Mouse (Mus musculus): ENCODE measurements around the gene Sorcs2. TPM values are rescaled to one million over a fixed set of nuclear protein-coding genes. Genes with fewer than 3 reads are reported as not detected.

Sorcs2 gene
- total and polyA plus RNA-seq, 3 experiments, result 0.42 to 1.6 (median 0.46) TPM

- Histone ChIP-seq H3K4me1 (ENCODE audit: control insufficient read depth in 1 of 2, insufficient read depth in 2 of 2) (peaks cover 0 to 7% of the 10 kb centered on the region in 2 experiments; a peak in 2 of 4 replicates), H3K9me3 (replicated peaks; ENCODE audit: low read length) (no peaks in the 10 kb centered on the region), H3K4me2 (ENCODE audit: insufficient read depth, low read depth, poor library complexity, severe bottlenecking) (no peak overlapping the region), H3K36me3 (replicated peaks in 1 of 2; ENCODE audit: control insufficient read depth in 1 of 2, insufficient read depth in 1 of 2, low read length in 1 of 2) (no peaks in the 10 kb centered on the region), H3K79me2 (replicated peaks; ENCODE audit: control insufficient read depth, extremely low read depth, insufficient read depth, poor library complexity, severe bottlenecking) (no peaks in the 10 kb centered on the region), H3K27me3 (replicated peaks) (peaks cover 41% of the 10 kb centered on the region), H3K9ac (ENCODE audit: insufficient read depth, low read depth) (no peak overlapping the region), H3K27ac (ENCODE audit: insufficient read depth, low read depth) (no peak overlapping the region), H3K4me3 (replicated peaks in 1 of 3; ENCODE audit: low read depth in 2 of 3, low read length in 2 of 3, poor library complexity in 1 of 3) (no peak overlapping the region)
- dilution Hi-C loops (cut with MboI; ENCODE audit: extremely low pct_ligation_motif_present, extremely low pct_unique_long_range_greater_than_20kb, low sequenced_read_pairs), result no loop called here
- no peak for DNase-seq (ENCODE audit: extremely low read depth)
- in situ Hi-C loops (cut with MboI; ENCODE audit: low pct_ligation_motif_present, low pct_unique_long_range_greater_than_20kb, low sequenced_read_pairs), result no loop called here
- no peak for TF ChIP-seq SIN3A (IDR thresholded peaks at IDR 0.05; ENCODE audit: low read length)
Measured at GRCm38 (mm10) chr5:36176873-36177272, 221.1 kb downstream of the Sorcs2 start.

- TF ChIP-seq CHD1 (IDR thresholded peaks at IDR 0.05; ENCODE audit: low read depth, low read length) (no peak), GABPA (IDR thresholded peaks at IDR 0.05; ENCODE audit: insufficient replicate concordance, low read depth, low read length) (no peak)
- peaks cover 0 to 7% of the 10 kb centered on the region in 2 experiments; a peak in 2 of 4 replicates for H3K4me1 ChIP-seq (ENCODE audit: control insufficient read depth in 1 of 2, insufficient read depth in 2 of 2)
Measured at GRCm38 (mm10) chr5:36176409-36176808, 221.5 kb downstream of the Sorcs2 start.

DNA sequence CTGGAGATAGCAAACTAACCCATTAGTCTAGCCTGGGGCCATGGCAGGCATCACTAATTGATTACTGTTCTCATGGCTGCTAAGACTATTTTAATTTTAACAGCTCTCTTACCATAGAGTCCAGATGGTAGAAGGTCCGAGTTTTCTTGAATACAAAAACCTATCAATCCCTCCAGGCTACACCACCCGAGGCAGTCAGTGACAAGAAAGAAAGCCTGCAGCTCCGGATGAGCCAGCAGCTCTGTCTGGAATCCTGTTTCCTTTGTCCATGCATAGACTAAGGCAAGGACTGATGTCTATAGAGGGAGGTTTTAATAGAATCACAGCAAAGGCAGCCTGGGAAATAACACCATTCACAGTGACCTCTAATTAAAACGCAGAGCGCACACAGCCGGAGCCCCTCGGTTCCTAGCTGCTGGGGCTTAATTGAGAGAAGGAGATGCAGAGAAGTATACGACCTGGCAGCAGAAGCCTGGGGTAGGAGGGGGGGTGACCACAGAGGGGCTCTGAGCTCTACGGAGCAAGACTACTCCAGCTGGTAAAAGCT lies 223.3 kb downstream of the Sorcs2 start:
- H3K27ac ChIP-seq (ENCODE audit: insufficient read depth, low read depth), result no peak overlapping the region
- no peak for TF ChIP-seq NRF1 (IDR thresholded peaks at IDR 0.05; ENCODE audit: low read depth, low read length)
- no peak for TF ChIP-seq CHD1 (IDR thresholded peaks at IDR 0.05; ENCODE audit: low read depth, low read length)
- no peak for TF ChIP-seq SMC3 (IDR thresholded peaks at IDR 0.05; ENCODE audit: low read depth, low read length)
- TF ChIP-seq JUN (IDR thresholded peaks at IDR 0.05; ENCODE audit: insufficient read depth, low read depth, low read length), result no peak
- no peak for TF ChIP-seq TBP (conservative IDR thresholded peaks at IDR 0.05; ENCODE audit: low read depth, low read length)
- no peak for TF ChIP-seq ZNF384 (IDR thresholded peaks at IDR 0.05; ENCODE audit: low read depth, low read length)
- TF ChIP-seq POLR2AphosphoS2 (IDR thresholded peaks at IDR 0.05; ENCODE audit: low read depth, low read length), result no peak
- TF ChIP-seq POLR2A (IDR thresholded peaks at IDR 0.05; ENCODE audit: low read depth, low read length), result no peak
- TF ChIP-seq UBTF (IDR thresholded peaks at IDR 0.05; ENCODE audit: low read depth, low read length), result no peak
- TF ChIP-seq IRF4 (IDR thresholded peaks at IDR 0.05; ENCODE audit: low read depth, low read length), result no peak
- no peak for TF ChIP-seq EP300 (IDR thresholded peaks at IDR 0.05; ENCODE audit: low read length)
- no peak for TF ChIP-seq ETS1 (conservative IDR thresholded peaks at IDR 0.05; ENCODE audit: low read depth, low read length)
- no peak for TF ChIP-seq MYC (IDR thresholded peaks at IDR 0.05; ENCODE audit: low read depth, low read length)
- no peak for TF ChIP-seq NELFE (IDR thresholded peaks at IDR 0.05; ENCODE audit: low read depth, low read length)
- TF ChIP-seq JUND (conservative IDR thresholded peaks at IDR 0.05; ENCODE audit: low read depth, low read length), result no peak
- TF ChIP-seq RAD21 (IDR thresholded peaks at IDR 0.05; ENCODE audit: low read depth, low read length), result no peak
- no peak for TF ChIP-seq MEF2A (IDR thresholded peaks at IDR 0.05; ENCODE audit: borderline replicate concordance, low read depth, low read length)
- H3K9me3 ChIP-seq (replicated peaks; ENCODE audit: low read length), result no peaks in the 10 kb centered on the region
- H3K79me2 ChIP-seq (replicated peaks; ENCODE audit: control insufficient read depth, extremely low read depth, insufficient read depth, poor library complexity, severe bottlenecking), result no peaks in the 10 kb centered on the region
- DNase-seq (ENCODE audit: extremely low read depth), result no peak
- peaks cover 0 to 12% of the 10 kb centered on the region in 2 experiments; a peak in 2 of 4 replicates for H3K4me1 ChIP-seq (ENCODE audit: control insufficient read depth in 1 of 2, insufficient read depth in 2 of 2)
- in situ Hi-C loops (cut with MboI; ENCODE audit: low pct_ligation_motif_present, low pct_unique_long_range_greater_than_20kb, low sequenced_read_pairs) (no loop called here), dilution Hi-C loops (cut with MboI; ENCODE audit: extremely low pct_ligation_motif_present, extremely low pct_unique_long_range_greater_than_20kb, low sequenced_read_pairs) (no loop called here)
- H3K27me3 ChIP-seq (replicated peaks), result peaks cover 29% of the 10 kb centered on the region
- no peak overlapping the region for H3K9ac ChIP-seq (ENCODE audit: insufficient read depth, low read depth)
- no peaks in the 10 kb centered on the region for H3K36me3 ChIP-seq (replicated peaks in 1 of 2; ENCODE audit: control insufficient read depth in 1 of 2, insufficient read depth in 1 of 2, low read length in 1 of 2)
- no peak overlapping the region for H3K4me2 ChIP-seq (ENCODE audit: insufficient read depth, low read depth, poor library complexity, severe bottlenecking)
- no peak overlapping the region for H3K4me3 ChIP-seq (replicated peaks in 1 of 3; ENCODE audit: low read depth in 2 of 3, low read length in 2 of 3, poor library complexity in 1 of 3)

More at GRCm38 (mm10) chr5:36176409-36176808, 221.5 kb downstream of the Sorcs2 start:
- peaks cover 37% of the 10 kb centered on the region for H3K27me3 ChIP-seq (replicated peaks)
- no peaks in the 10 kb centered on the region for H3K9me3 ChIP-seq (replicated peaks; ENCODE audit: low read length)
- H3K9ac ChIP-seq (ENCODE audit: insufficient read depth, low read depth), result no peak overlapping the region
- dilution Hi-C loops (cut with MboI; ENCODE audit: extremely low pct_ligation_motif_present, extremely low pct_unique_long_range_greater_than_20kb, low sequenced_read_pairs), result no loop called here
- no peaks in the 10 kb centered on the region for H3K79me2 ChIP-seq (replicated peaks; ENCODE audit: control insufficient read depth, extremely low read depth, insufficient read depth, poor library complexity, severe bottlenecking)
- no peak overlapping the region for H3K4me3 ChIP-seq (replicated peaks in 1 of 3; ENCODE audit: low read depth in 2 of 3, low read length in 2 of 3, poor library complexity in 1 of 3)
- H3K36me3 ChIP-seq (replicated peaks in 1 of 2; ENCODE audit: control insufficient read depth in 1 of 2, insufficient read depth in 1 of 2, low read length in 1 of 2), result no peaks in the 10 kb centered on the region
- in situ Hi-C loops (cut with MboI; ENCODE audit: low pct_ligation_motif_present, low pct_unique_long_range_greater_than_20kb, low sequenced_read_pairs), result no loop called here
- no peak overlapping the region for H3K4me2 ChIP-seq (ENCODE audit: insufficient read depth, low read depth, poor library complexity, severe bottlenecking)
- no peak for DNase-seq (ENCODE audit: extremely low read depth)
- H3K27ac ChIP-seq (ENCODE audit: insufficient read depth, low read depth), result no peak overlapping the region

All from CH12.LX (cell line).